Mouse (Mus musculus) midbrain, postnatal 0 days (tissue): Measurements from ENCODE around the gene Odf2l. TPM values are rescaled to one million over a fixed set of nuclear protein-coding genes. Genes with fewer than 3 reads are reported as not detected.

Experiments used
- ATAC-seq: fragments of 200-750 bp; cut with Nextera tagmentation; 2 replicates; pipeline ENCODE4 v1.8.0; 2017; ENCODE audit warnings: moderate number of reproducible peaks, mild to moderate bottlenecking, moderate TSS enrichment, moderate library complexity; ENCODE audit not compliant: low FRiP score
- DNase-seq: peaks from one replicate; pipeline ENCODE4 v3.0.0-alpha.2; 2015; ENCODE audit warnings: low spot score
- H3K27ac ChIP-seq: fragments of 300-500 bp; sonication (generic); 2 replicates; pipeline ENCODE4 v1.5.1; 2014; ENCODE audit warnings: low read depth, mild to moderate bottlenecking, low read length, mixed read lengths
- H3K27me3 ChIP-seq: fragments of 300-500 bp; sonication (generic); 2 replicates; pipeline ENCODE4 v1.6.1; 2014; ENCODE audit warnings: low read length, control low read depth, mixed read lengths; ENCODE audit not compliant: insufficient read depth
- H3K36me3 ChIP-seq: fragments of 300-500 bp; sonication (generic); 2 replicates; pipeline ENCODE4 v1.6.1; 2014; ENCODE audit warnings: low read length, control low read depth, mixed read lengths; ENCODE audit not compliant: insufficient read depth
- H3K4me1 ChIP-seq: fragments of 300-500 bp; sonication (generic); 2 replicates; pipeline ENCODE4 v1.6.1; 2014; ENCODE audit warnings: mild to moderate bottlenecking, control low read depth, antibody characterized with exemption, low read length, mixed read lengths; ENCODE audit not compliant: insufficient read depth
- H3K4me2 ChIP-seq: fragments of 300-500 bp; sonication (generic); 2 replicates; pipeline ENCODE4 v1.6.1; 2014; ENCODE audit warnings: low read depth, mild to moderate bottlenecking, low read length, mixed read lengths; ENCODE audit not compliant: poor library complexity, severe bottlenecking
- H3K4me3 ChIP-seq: fragments of 300-500 bp; sonication (generic); 2 replicates; pipeline ENCODE4 v1.5.1; 2014; ENCODE audit warnings: low read depth, mild to moderate bottlenecking, low read length, moderate library complexity
- H3K9ac ChIP-seq: fragments of 300-500 bp; sonication (generic); replicated peaks from 2 replicates; pipeline ENCODE4 v1.6.1; 2014; ENCODE audit warnings: mild to moderate bottlenecking, low read length, moderate library complexity, mixed read lengths; ENCODE audit not compliant: poor library complexity, severe bottlenecking
- H3K9me3 ChIP-seq: fragments of 300-500 bp; sonication (generic); 2 replicates; pipeline ENCODE4 v1.6.1; 2016; ENCODE audit warnings: low read length, control low read depth
- CTCF ChIP-seq: IDR thresholded peaks from 2 replicates; pipeline ENCODE4 v1.5.1; 2016; ENCODE audit warnings: antibody characterized with exemption, mild to moderate bottlenecking
- WGBS: fragments of 180-500 bp; shearing (Covaris S2); extraction: QIAGEN DNeasy Blood & Tissue Kit; methylation state at CpG from one replicate; pipeline ENCODE4 v1.1.7; 2014; 5-methylcytosine and 5-hydroxymethylcytosine counted together
- polyA plus RNA-seq: library from polyadenylated mRNA; unstranded; fragments of >200 nt; fragmentation: Nextera tagmentation; extraction: Ambion mirVana; gene quantifications from 2 replicates; pipeline ENCODE4 v1.2.1, GENCODE M21; 2015
- total RNA-seq: library from RNA; depleted of rRNA; stranded (reverse); fragments of >200 nt; gene quantifications from 2 replicates; pipeline ENCODE4 v1.2.3, GENCODE M21; 2014; rRNA removed

The Odf2l gene
- total and polyA plus RNA-seq, 2 experiments from 2014 or later: 9.4 to 10.6 TPM

DNA sequence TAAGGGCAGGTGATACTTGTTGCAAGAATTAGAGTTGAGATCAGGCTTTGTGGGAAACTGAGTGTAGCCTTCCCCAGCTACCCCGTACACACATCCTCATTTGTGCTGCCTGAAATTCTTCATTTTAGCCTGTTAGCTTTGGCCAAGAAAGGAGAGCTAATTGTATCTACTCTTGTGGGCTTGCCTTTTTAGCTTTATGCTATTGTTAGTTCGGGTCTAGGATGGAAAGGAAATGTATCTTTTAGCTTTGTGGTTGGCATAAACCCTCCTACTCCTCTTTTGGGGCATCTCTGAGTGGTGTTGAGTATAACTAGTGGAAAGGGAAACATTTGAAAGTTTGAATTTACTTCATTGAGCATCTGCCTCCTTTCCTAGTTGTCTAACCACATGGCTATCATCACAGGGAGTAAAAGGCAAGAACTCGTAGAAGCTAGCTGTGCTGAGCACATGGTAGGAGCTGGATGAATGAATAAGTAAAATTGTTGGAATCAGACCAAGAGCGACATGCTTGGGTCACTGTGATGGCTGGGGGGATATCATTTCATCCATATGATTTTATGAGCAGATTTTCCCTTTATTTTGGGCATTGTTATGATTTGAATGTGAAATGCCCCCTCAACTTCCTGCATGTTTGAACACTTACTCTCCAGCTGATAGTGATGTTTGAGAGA is 53.1 kb downstream of the Odf2l start:
- WGBS: 80% methylated on average over 4 of the region's 4 CpGs
- DNase-seq: no peak
- Histone ChIP-seq H3K27me3 (no peaks in the 10 kb centered on the region), H3K4me2 (no peak overlapping the region), H3K36me3 (no peaks in the 10 kb centered on the region), H3K27ac (no peak overlapping the region), H3K4me3 (no peak overlapping the region), H3K9ac (no peak overlapping the region), H3K4me1 (no peaks in the 10 kb centered on the region), H3K9me3 (no peaks in the 10 kb centered on the region)
- no peak for ATAC-seq
- no peak for TF ChIP-seq CTCF

DNA sequence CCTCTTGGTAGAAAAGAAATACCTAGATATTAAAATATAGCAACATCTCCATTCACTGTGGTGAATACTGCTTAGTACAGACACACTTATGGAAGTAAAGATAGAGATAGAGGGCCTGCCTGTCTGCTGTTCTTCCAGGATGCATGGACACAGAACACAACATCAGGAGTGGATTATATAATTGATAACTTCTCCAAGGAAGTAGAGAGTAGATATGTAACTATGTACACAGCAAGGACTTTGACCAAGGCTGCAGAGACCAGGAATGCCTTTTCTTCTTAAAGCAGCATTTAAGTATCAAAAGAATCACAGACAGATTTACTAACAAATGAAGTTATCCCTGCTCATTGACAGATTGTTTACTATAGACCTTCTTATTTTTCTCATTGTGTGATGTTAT is 66.3 kb downstream of the Odf2l start:
- H3K4me2 ChIP-seq: no peak overlapping the region
- DNase-seq (no peak), ATAC-seq (no peak)
- TF ChIP-seq CTCF: no peak
- no peaks in the 10 kb centered on the region for H3K27me3 ChIP-seq
- H3K9ac ChIP-seq: no peak overlapping the region
- H3K9me3 ChIP-seq: no peaks in the 10 kb centered on the region
- H3K27ac ChIP-seq: no peak overlapping the region
- no peaks in the 10 kb centered on the region for H3K36me3 ChIP-seq
- H3K4me3 ChIP-seq: no peak overlapping the region
- no peaks in the 10 kb centered on the region for H3K4me1 ChIP-seq

DNA sequence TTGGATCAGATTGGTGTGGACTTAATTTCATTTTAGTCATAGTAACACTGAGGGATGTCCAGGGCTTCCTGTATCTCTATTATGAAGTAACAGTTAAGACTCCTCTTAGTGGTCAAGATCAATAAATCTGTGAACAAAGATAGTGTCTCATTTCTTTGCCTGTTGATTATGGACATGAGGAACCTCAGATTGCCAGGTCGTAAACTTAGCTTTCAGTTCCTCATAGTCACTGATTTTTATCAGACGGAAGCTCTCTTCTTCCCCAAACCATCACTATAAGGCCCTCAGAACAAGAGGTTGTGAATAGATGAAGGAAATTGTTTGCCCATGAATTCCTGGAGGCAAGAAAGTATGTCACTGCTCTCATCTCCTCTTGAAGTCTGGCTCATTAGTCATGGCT is 73.6 kb downstream of the Odf2l start:
- no peaks in the 10 kb centered on the region for H3K36me3 ChIP-seq
- no peak overlapping the region for H3K27ac ChIP-seq
- H3K4me1 ChIP-seq: no peaks in the 10 kb centered on the region
- no peak overlapping the region for H3K4me2 ChIP-seq
- ATAC-seq (no peak), DNase-seq (no peak)
- no peaks in the 10 kb centered on the region for H3K27me3 ChIP-seq
- H3K4me3 ChIP-seq: no peak overlapping the region
- H3K9ac ChIP-seq: no peak overlapping the region
- TF ChIP-seq CTCF: no peak
- 92% methylated on average over 2 of the region's 2 CpGs for WGBS
- no peaks in the 10 kb centered on the region for H3K9me3 ChIP-seq

DNA sequence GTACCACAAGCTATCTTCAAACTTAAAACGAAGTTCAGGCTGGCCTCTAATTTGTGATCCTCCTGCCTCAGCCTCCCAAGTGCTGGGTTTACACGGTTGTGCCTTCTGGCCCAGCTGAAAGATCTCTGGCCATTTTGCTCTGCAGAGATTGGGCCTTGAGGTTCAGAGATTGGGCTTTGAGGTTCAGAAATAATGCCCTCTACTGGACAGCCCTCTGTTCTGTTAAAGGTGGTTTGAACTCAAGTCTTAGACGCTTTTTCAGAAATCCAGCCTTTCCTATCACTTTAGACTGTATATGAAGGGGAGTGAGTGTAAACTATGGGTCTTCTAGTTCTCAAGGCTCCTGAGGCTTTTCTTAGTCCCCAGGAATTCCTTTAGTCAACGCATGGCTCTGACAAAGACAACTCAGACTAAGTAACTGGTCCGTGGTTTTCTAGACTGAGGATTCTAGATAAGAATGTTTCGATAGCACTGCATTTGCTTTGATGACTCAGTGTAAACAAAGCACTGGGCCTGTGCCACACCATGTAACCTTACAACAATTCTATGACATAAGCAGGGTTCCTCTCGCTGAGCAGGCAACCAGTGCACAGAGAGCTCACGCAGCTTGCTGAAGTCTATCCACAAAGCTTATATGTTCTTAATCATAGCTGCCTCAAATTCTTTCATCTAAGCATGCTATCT is 77.0 kb downstream of the Odf2l start:
- no peak overlapping the region for H3K4me2 ChIP-seq
- no peak overlapping the region for H3K9ac ChIP-seq
- no peaks in the 10 kb centered on the region for H3K9me3 ChIP-seq
- no peak for TF ChIP-seq CTCF
- ATAC-seq (no peak), DNase-seq (no peak)
- no peak overlapping the region for H3K27ac ChIP-seq
- no peak overlapping the region for H3K4me3 ChIP-seq
- no peaks in the 10 kb centered on the region for H3K4me1 ChIP-seq
- 85% methylated on average over 8 of the region's 8 CpGs for WGBS
- H3K27me3 ChIP-seq: no peaks in the 10 kb centered on the region
- H3K36me3 ChIP-seq: no peaks in the 10 kb centered on the region

DNA sequence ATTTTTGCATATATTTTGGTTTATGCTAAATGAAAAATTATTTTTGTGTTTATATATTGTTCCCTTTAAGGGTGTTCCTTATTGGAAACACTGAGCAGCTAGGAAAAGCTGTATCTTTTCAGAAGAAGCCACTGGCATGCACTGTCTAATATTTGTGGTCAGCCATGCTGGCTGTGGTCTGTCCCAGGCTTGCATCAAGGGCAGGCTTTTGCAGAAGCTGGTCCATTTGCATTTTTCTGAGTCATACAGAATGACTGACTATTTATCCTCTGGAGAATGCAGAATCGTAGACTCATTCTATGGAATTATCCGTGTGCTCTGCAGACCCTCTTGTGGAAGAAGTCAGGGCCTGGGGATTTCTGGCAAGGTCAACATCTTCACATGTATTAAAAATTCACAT is 79.7 kb downstream of the Odf2l start:
- Histone ChIP-seq H3K9me3 (no peaks in the 10 kb centered on the region), H3K27ac (no peak overlapping the region), H3K9ac (no peak overlapping the region), H3K4me2 (no peak overlapping the region), H3K4me3 (no peak overlapping the region), H3K36me3 (no peaks in the 10 kb centered on the region), H3K27me3 (no peaks in the 10 kb centered on the region), H3K4me1 (no peaks in the 10 kb centered on the region)
- no peak for DNase-seq
- TF ChIP-seq CTCF: no peak
- 73% methylated on average over 2 of the region's 2 CpGs for WGBS
- no peak for ATAC-seq

Other genes with a start within 250 kb of the Odf2l start
- gene Clca4b, start 186.1 kb upstream of the Odf2l start, total RNA-seq: not detected in 2 replicates
- not detected in 2 replicates for gene Clca4b, start 186.1 kb upstream of the Odf2l start, polyA plus RNA-seq
- not detected in 2 replicates for gene Clca4a, start 143.5 kb upstream of the Odf2l start, total RNA-seq
- 0.07 TPM in 1 of 2 replicates, not detected in the other for gene Clca4a, start 143.5 kb upstream of the Odf2l start, polyA plus RNA-seq
- not detected in 2 replicates for gene Clca1, start 85.8 kb upstream of the Odf2l start, total RNA-seq
- 0.09 TPM in 1 of 2 replicates, not detected in the other for gene Clca1, start 85.8 kb upstream of the Odf2l start, polyA plus RNA-seq
- 0.05 TPM in 1 of 2 replicates, not detected in the other for gene Clca2, start 19.1 kb upstream of the Odf2l start, total RNA-seq
- 0.04 and 0.05 TPM in 2 replicates for gene Clca2, start 19.1 kb upstream of the Odf2l start, polyA plus RNA-seq
- 0.47 and 1.1 TPM in 2 replicates for gene Col24a1, start 173.9 kb downstream of the Odf2l start, total RNA-seq
- 0.47 and 0.79 TPM in 2 replicates for gene Col24a1, start 173.9 kb downstream of the Odf2l start, polyA plus RNA-seq